Mouse (Mus musculus): Measurements from ENCODE around the gene Ttc23. TPM values are rescaled to one million over a fixed set of nuclear protein-coding genes. Genes with fewer than 3 reads are reported as not detected.

Ttc23 gene
- polyA plus RNA-seq, 1 experiment from 2014 or later = 28.1 TPM

GRCm38 (mm10) chr7:67616890-67617289 is 30.3 kb upstream of the Ttc23 start:
- H3K4me1 ChIP-seq (ENCODE audit: control insufficient read depth, insufficient read depth, low read length) = peaks cover 13% of the 10 kb centered on the region; the same call in 1 of the 2 replicates
- H3K36me3 ChIP-seq (ENCODE audit: control insufficient read depth, insufficient read depth, low read length) = 0 out of 2 replicates have a peak, but pooled peaks cover 4% of the 10 kb centered on the region
- H3K27ac ChIP-seq (replicated peaks; ENCODE audit: low read depth, low read length) = peak overlapping the region; percentile 52; the same call in 1 of the 2 replicates
- H3K27me3 ChIP-seq (replicated peaks; ENCODE audit: control insufficient read depth, insufficient read depth, low read length) = no peaks in the 10 kb centered on the region
- no peak for DNase-seq (ENCODE audit: low spot score)
- H3K9ac ChIP-seq (ENCODE audit: low read depth, low read length) = no peak overlapping the region
- no peak overlapping the region for H3K4me3 ChIP-seq (ENCODE audit: low read depth, low read length)
- no peak for ATAC-seq (ENCODE audit: low read depth)
- 45% methylated on average over 4 of the region's 4 CpGs for WGBS
- H3K4me2 ChIP-seq (ENCODE audit: low read depth, low read length) = no peak overlapping the region
- H3K9me3 ChIP-seq (ENCODE audit: control insufficient read depth, low read length) = no peaks in the 10 kb centered on the region

GRCm38 (mm10) chr7:67617646-67618045 is 29.6 kb upstream of the Ttc23 start:
- peaks cover 13% of the 10 kb centered on the region; the same call in 1 of the 2 replicates for H3K4me1 ChIP-seq (ENCODE audit: control insufficient read depth, insufficient read depth, low read length)
- WGBS = 91% methylated on average over 10 of the region's 10 CpGs
- no peak overlapping the region; the same call in 1 of the 2 replicates for H3K27ac ChIP-seq (replicated peaks; ENCODE audit: low read depth, low read length)

GRCm38 (mm10) chr7:67618316-67618715 is 28.9 kb upstream of the Ttc23 start:
- WGBS = 40% methylated on average over 3 of the region's 3 CpGs
- ATAC-seq (ENCODE audit: low read depth) = peak; percentile 58
- H3K27ac ChIP-seq (replicated peaks; ENCODE audit: low read depth, low read length) = no peak overlapping the region
- DNase-seq (ENCODE audit: low spot score) = peak; percentile 77
- H3K9ac ChIP-seq (ENCODE audit: low read depth, low read length) = no peak overlapping the region
- no peaks in the 10 kb centered on the region for H3K27me3 ChIP-seq (replicated peaks; ENCODE audit: control insufficient read depth, insufficient read depth, low read length)
- H3K4me2 ChIP-seq (ENCODE audit: low read depth, low read length) = no peak overlapping the region
- peaks cover 13% of the 10 kb centered on the region; the same call in 1 of the 2 replicates for H3K4me1 ChIP-seq (ENCODE audit: control insufficient read depth, insufficient read depth, low read length)
- no peak overlapping the region for H3K4me3 ChIP-seq (ENCODE audit: low read depth, low read length)
- no peaks in the 10 kb centered on the region for H3K9me3 ChIP-seq (ENCODE audit: control insufficient read depth, low read length)
- H3K36me3 ChIP-seq (ENCODE audit: control insufficient read depth, insufficient read depth, low read length) = 0 out of 2 replicates have a peak, but pooled peaks cover 3% of the 10 kb centered on the region

More at GRCm38 (mm10) chr7:67617646-67618045, 29.6 kb upstream of the Ttc23 start:
- Histone ChIP-seq H3K4me3 (ENCODE audit: low read depth, low read length) (no peak overlapping the region), H3K36me3 (ENCODE audit: control insufficient read depth, insufficient read depth, low read length) (0 out of 2 replicates have a peak, but pooled peaks cover 3% of the 10 kb centered on the region), H3K9ac (ENCODE audit: low read depth, low read length) (no peak overlapping the region), H3K4me2 (ENCODE audit: low read depth, low read length) (no peak overlapping the region), H3K9me3 (ENCODE audit: control insufficient read depth, low read length) (no peaks in the 10 kb centered on the region), H3K27me3 (replicated peaks; ENCODE audit: control insufficient read depth, insufficient read depth, low read length) (no peaks in the 10 kb centered on the region)
- ATAC-seq (ENCODE audit: low read depth) (no peak), DNase-seq (ENCODE audit: low spot score) (no peak)

- no peak overlapping the region for H3K4me2 ChIP-seq (ENCODE audit: low read depth, low read length)
- peak; percentile 78 for DNase-seq (ENCODE audit: low spot score)
- H3K27me3 ChIP-seq (replicated peaks; ENCODE audit: control insufficient read depth, insufficient read depth, low read length) = no peaks in the 10 kb centered on the region
- H3K27ac ChIP-seq (replicated peaks; ENCODE audit: low read depth, low read length) = no peak overlapping the region
- H3K4me3 ChIP-seq (ENCODE audit: low read depth, low read length) = no peak overlapping the region
- H3K9me3 ChIP-seq (ENCODE audit: control insufficient read depth, low read length) = no peaks in the 10 kb centered on the region
- 0 out of 2 replicates have a peak, but pooled peaks cover 3% of the 10 kb centered on the region for H3K36me3 ChIP-seq (ENCODE audit: control insufficient read depth, insufficient read depth, low read length)
- H3K4me1 ChIP-seq (ENCODE audit: control insufficient read depth, insufficient read depth, low read length) = 0 out of 2 replicates have a peak, but pooled peaks cover 7% of the 10 kb centered on the region
- no peak overlapping the region for H3K9ac ChIP-seq (ENCODE audit: low read depth, low read length)
- WGBS = 58% methylated on average over 4 of the region's 4 CpGs
- ATAC-seq (ENCODE audit: low read depth) = no peak; the same call in 1 of the 2 replicates
Measured at GRCm38 (mm10) chr7:67619836-67620235, 27.4 kb upstream of the Ttc23 start.

GRCm38 (mm10) chr7:67622151-67622550 is 25.1 kb upstream of the Ttc23 start:
- DNase-seq (ENCODE audit: low spot score) = no peak
- 67% methylated on average over 3 of the region's 3 CpGs for WGBS
- no peak for ATAC-seq (ENCODE audit: low read depth)
- H3K36me3 ChIP-seq (ENCODE audit: control insufficient read depth, insufficient read depth, low read length) = 0 out of 2 replicates have a peak, but pooled peaks cover 2% of the 10 kb centered on the region
- 0 out of 2 replicates have a peak, but pooled peaks cover 7% of the 10 kb centered on the region for H3K4me1 ChIP-seq (ENCODE audit: control insufficient read depth, insufficient read depth, low read length)
- no peak overlapping the region for H3K4me3 ChIP-seq (ENCODE audit: low read depth, low read length)
- H3K9me3 ChIP-seq (ENCODE audit: control insufficient read depth, low read length) = no peaks in the 10 kb centered on the region
- no peaks in the 10 kb centered on the region for H3K27me3 ChIP-seq (replicated peaks; ENCODE audit: control insufficient read depth, insufficient read depth, low read length)
- H3K9ac ChIP-seq (ENCODE audit: low read depth, low read length) = no peak overlapping the region
- H3K4me2 ChIP-seq (ENCODE audit: low read depth, low read length) = no peak overlapping the region
- H3K27ac ChIP-seq (replicated peaks; ENCODE audit: low read depth, low read length) = no peak overlapping the region

GRCm38 (mm10) chr7:67626671-67627070 is 20.5 kb upstream of the Ttc23 start:
- Histone ChIP-seq H3K4me1 (ENCODE audit: control insufficient read depth, insufficient read depth, low read length) (no peaks in the 10 kb centered on the region), H3K27ac (replicated peaks; ENCODE audit: low read depth, low read length) (no peak overlapping the region), H3K4me3 (ENCODE audit: low read depth, low read length) (no peak overlapping the region), H3K4me2 (ENCODE audit: low read depth, low read length) (no peak overlapping the region), H3K9me3 (ENCODE audit: control insufficient read depth, low read length) (no peaks in the 10 kb centered on the region), H3K36me3 (ENCODE audit: control insufficient read depth, insufficient read depth, low read length) (no peaks in the 10 kb centered on the region), H3K9ac (ENCODE audit: low read depth, low read length) (no peak overlapping the region), H3K27me3 (replicated peaks; ENCODE audit: control insufficient read depth, insufficient read depth, low read length) (no peaks in the 10 kb centered on the region)
- DNase-seq (ENCODE audit: low spot score) (no peak), ATAC-seq (ENCODE audit: low read depth) (no peak)
- 91% methylated on average over 5 of the region's 5 CpGs for WGBS

- no peak overlapping the region for H3K4me2 ChIP-seq (ENCODE audit: low read depth, low read length)
- H3K9me3 ChIP-seq (ENCODE audit: control insufficient read depth, low read length) = no peaks in the 10 kb centered on the region
- no peak for ATAC-seq (ENCODE audit: low read depth)
- DNase-seq (ENCODE audit: low spot score) = no peak
- H3K36me3 ChIP-seq (ENCODE audit: control insufficient read depth, insufficient read depth, low read length) = no peaks in the 10 kb centered on the region; the same call in 1 of the 2 replicates
- H3K27ac ChIP-seq (replicated peaks; ENCODE audit: low read depth, low read length) = no peak overlapping the region
- H3K4me3 ChIP-seq (ENCODE audit: low read depth, low read length) = no peak overlapping the region
- no peaks in the 10 kb centered on the region for H3K4me1 ChIP-seq (ENCODE audit: control insufficient read depth, insufficient read depth, low read length)
- H3K27me3 ChIP-seq (replicated peaks; ENCODE audit: control insufficient read depth, insufficient read depth, low read length) = no peaks in the 10 kb centered on the region
- WGBS = 46% methylated on average over 5 of the region's 5 CpGs
- H3K9ac ChIP-seq (ENCODE audit: low read depth, low read length) = no peak overlapping the region
Measured at GRCm38 (mm10) chr7:67629681-67630080, 17.5 kb upstream of the Ttc23 start.

- peak; percentile 68 for ATAC-seq (ENCODE audit: low read depth)
- 17% methylated on average over 2 of the region's 2 CpGs for WGBS
Measured at GRCm38 (mm10) chr7:67630817-67631216, 16.4 kb upstream of the Ttc23 start.

GRCm38 (mm10) chr7:67632380-67632779 is 14.8 kb upstream of the Ttc23 start:
- DNase-seq (ENCODE audit: low spot score) (no peak), ATAC-seq (ENCODE audit: low read depth) (no peak)
- Histone ChIP-seq H3K9me3 (ENCODE audit: control insufficient read depth, low read length) (no peaks in the 10 kb centered on the region), H3K27me3 (replicated peaks; ENCODE audit: control insufficient read depth, insufficient read depth, low read length) (no peaks in the 10 kb centered on the region), H3K27ac (replicated peaks; ENCODE audit: low read depth, low read length) (no peak overlapping the region), H3K4me1 (ENCODE audit: control insufficient read depth, insufficient read depth, low read length) (no peaks in the 10 kb centered on the region), H3K4me3 (ENCODE audit: low read depth, low read length) (no peak overlapping the region), H3K36me3 (ENCODE audit: control insufficient read depth, insufficient read depth, low read length) (no peaks in the 10 kb centered on the region; the same call in 1 of the 2 replicates), H3K4me2 (ENCODE audit: low read depth, low read length) (no peak overlapping the region), H3K9ac (ENCODE audit: low read depth, low read length) (no peak overlapping the region)
- 82% methylated on average over 5 of the region's 5 CpGs for WGBS

More at GRCm38 (mm10) chr7:67630817-67631216, 16.4 kb upstream of the Ttc23 start:
- DNase-seq (ENCODE audit: low spot score) = peak; percentile 92
- no peak overlapping the region for H3K4me2 ChIP-seq (ENCODE audit: low read depth, low read length)
- H3K27ac ChIP-seq (replicated peaks; ENCODE audit: low read depth, low read length) = 0 out of 2 replicates have a peak overlapping the region, but pooled peaks have one; percentile 16
- no peak overlapping the region for H3K9ac ChIP-seq (ENCODE audit: low read depth, low read length)
- no peaks in the 10 kb centered on the region; the same call in 1 of the 2 replicates for H3K36me3 ChIP-seq (ENCODE audit: control insufficient read depth, insufficient read depth, low read length)
- H3K27me3 ChIP-seq (replicated peaks; ENCODE audit: control insufficient read depth, insufficient read depth, low read length) = no peaks in the 10 kb centered on the region
- no peaks in the 10 kb centered on the region for H3K9me3 ChIP-seq (ENCODE audit: control insufficient read depth, low read length)
- H3K4me3 ChIP-seq (ENCODE audit: low read depth, low read length) = no peak overlapping the region
- H3K4me1 ChIP-seq (ENCODE audit: control insufficient read depth, insufficient read depth, low read length) = no peaks in the 10 kb centered on the region

All from embryonic facial prominence, embryonic 14.5 days (tissue).